Mouse (Mus musculus): ENCODE measurements around the gene Ccdc182. TPM values are rescaled to one million over a fixed set of nuclear protein-coding genes. Genes with fewer than 3 reads are reported as not detected.

Ccdc182 gene
- total RNA-seq (2023) = not detected

GRCm38 (mm10) chr11:88293631-88294393 is at the start of gene Ccdc182:
Ccdc182 (plus strand) TSS chr11:88294058.

Other genes with a start within 250 kb of the Ccdc182 start
- 100 to 1,000 TPM; 370 to 375 TPM for gene Srsf1, start 246.7 kb upstream of the Ccdc182 start, total RNA-seq (2023)
- gene Vezf1, start 225.8 kb upstream of the Ccdc182 start, total RNA-seq (2023) = 10 to 100 TPM; 73.2 to 79.8 TPM
- 1 to 10 TPM; 5.4 to 8.3 TPM for gene Cuedc1, start 196.0 kb upstream of the Ccdc182 start, total RNA-seq (2023)
- gene Mrps23, start 89.7 kb upstream of the Ccdc182 start, total RNA-seq (2023) = 10 to 100 TPM; 60.6 to 62.7 TPM